Mouse (Mus musculus) intestine, embryonic 15.5 days (tissue): ENCODE measurements around the gene Vmn1r175. TPM values are rescaled to one million over a fixed set of nuclear protein-coding genes. Genes with fewer than 3 reads are reported as not detected.
"Not testable (repeated sequence)": the region's sequence is repeated elsewhere in the genome, so short reads cannot be mapped to it uniquely, and the experiment has no call there.

ENCODE experiments used
- ATAC-seq: fragments of 200-750 bp; cut with Nextera tagmentation; 2 replicates; pipeline ENCODE4 v1.8.0; 2017; ENCODE audit warnings: moderate TSS enrichment, moderate library complexity
- H3K27ac ChIP-seq: fragments of 300-500 bp; sonication (generic); 2 replicates; pipeline ENCODE4 v1.5.1; 2015; ENCODE audit warnings: mild to moderate bottlenecking, inconsistent platforms
- H3K27me3 ChIP-seq: fragments of 300-500 bp; sonication (generic); replicated peaks from 2 replicates; pipeline ENCODE4 v1.6.1; 2015; ENCODE audit warnings: inconsistent platforms
- H3K36me3 ChIP-seq: fragments of 300-500 bp; sonication (generic); 2 replicates; pipeline ENCODE4 v1.6.1; 2015; ENCODE audit warnings: inconsistent platforms
- H3K4me1 ChIP-seq: fragments of 300-500 bp; sonication (generic); replicated peaks from 2 replicates; pipeline ENCODE4 v1.6.1; 2015; ENCODE audit warnings: inconsistent platforms
- H3K4me2 ChIP-seq: fragments of 300-500 bp; sonication (generic); replicated peaks from 2 replicates; pipeline ENCODE4 v1.6.1; 2015; ENCODE audit warnings: mild to moderate bottlenecking, inconsistent platforms
- H3K4me3 ChIP-seq: fragments of 300-500 bp; sonication (generic); replicated peaks from 2 replicates; pipeline ENCODE4 v1.5.1; 2015; ENCODE audit warnings: inconsistent platforms
- H3K9ac ChIP-seq: fragments of 300-500 bp; sonication (generic); 2 replicates; pipeline ENCODE4 v1.6.1; 2015; ENCODE audit warnings: inconsistent platforms
- H3K9me3 ChIP-seq: fragments of 300-500 bp; sonication (generic); 2 replicates; pipeline ENCODE4 v1.6.1; 2016; ENCODE audit warnings: inconsistent platforms
- WGBS: fragments of 180-500 bp; shearing (Covaris S2); methylation state at CpG from one replicate; pipeline ENCODE4 v1.1.7; 2015; 5-methylcytosine and 5-hydroxymethylcytosine counted together
- polyA plus RNA-seq: library from polyadenylated mRNA; unstranded; fragments of >200 nt; fragmentation: Nextera tagmentation; extraction: Ambion mirVana; gene quantifications from 2 replicates; pipeline ENCODE4 v1.2.1, GENCODE M21; 2015

Gene Vmn1r175
- not detected in 2 replicates for polyA plus RNA-seq

DNA sequence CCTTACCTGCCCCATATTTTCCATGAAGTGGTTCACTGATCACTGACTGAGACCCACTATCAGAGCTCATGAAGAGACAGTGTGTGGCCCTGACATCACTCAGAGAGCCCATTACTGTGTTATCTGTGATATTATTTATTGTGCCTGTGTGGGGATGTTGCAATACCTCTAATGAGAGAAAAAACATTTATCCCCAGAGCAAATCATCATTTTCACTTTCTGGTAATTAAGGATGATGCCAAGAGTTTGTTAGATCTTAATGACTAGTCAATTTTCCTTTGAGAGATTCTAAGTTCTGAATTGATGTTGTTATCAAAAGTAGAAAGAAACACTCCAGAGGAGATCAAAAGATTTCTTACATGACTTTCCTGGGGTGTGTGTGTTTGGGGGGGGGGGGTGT lies at the start of gene Vmn1r175:
Vmn1r175 (minus strand) TSS at position 101 of the 400 bp plus-strand sequence.
- not testable (repeated sequence) for H3K27ac ChIP-seq, ATAC-seq, H3K9ac ChIP-seq, H3K27me3 ChIP-seq, H3K4me3 ChIP-seq, H3K36me3 ChIP-seq, H3K4me1 ChIP-seq, H3K4me2 ChIP-seq, H3K9me3 ChIP-seq

DNA sequence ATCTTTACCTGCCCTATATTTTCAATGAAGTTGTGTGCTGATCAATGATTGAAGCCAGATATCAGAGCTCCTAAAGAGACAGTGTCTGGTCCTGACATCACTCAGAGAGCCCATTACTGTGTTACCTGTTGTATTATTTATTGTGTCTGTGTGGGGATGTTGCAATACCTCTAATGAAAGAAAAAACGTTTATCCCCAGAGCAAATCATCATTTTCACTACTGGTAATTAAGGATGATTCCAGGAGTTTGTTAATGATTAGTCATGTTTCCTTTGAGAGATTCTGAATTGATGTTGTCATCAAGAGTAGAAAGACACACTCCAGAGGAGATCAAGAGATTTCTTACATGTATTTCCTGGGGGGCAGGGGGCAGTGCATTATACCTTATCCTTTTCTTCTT lies 26.8 kb upstream of the Vmn1r175 start, which contains the start of gene Vmn1r176:
Vmn1r176 (minus strand) TSS at position 101 of the 400 bp plus-strand sequence.
- H3K36me3 ChIP-seq, H3K27me3 ChIP-seq, H3K9me3 ChIP-seq, H3K27ac ChIP-seq, H3K9ac ChIP-seq, ATAC-seq, H3K4me2 ChIP-seq, H3K4me3 ChIP-seq, H3K4me1 ChIP-seq: not testable (repeated sequence)
- no CpG with 5 or more reads among the region's 1 CpGs for WGBS

- H3K27me3 ChIP-seq, result no peaks in the 10 kb centered on the region
- no peak overlapping the region for H3K4me3 ChIP-seq
- no peaks in the 10 kb centered on the region for H3K4me1 ChIP-seq
- H3K36me3 ChIP-seq, result no peaks in the 10 kb centered on the region
- H3K4me2 ChIP-seq, result no peak overlapping the region
- H3K9ac ChIP-seq, result no peak overlapping the region
- no peak overlapping the region for H3K27ac ChIP-seq
- 75% methylated on average over 6 of the region's 6 CpGs for whole genome bisulfite sequencing
- H3K9me3 ChIP-seq, result no peaks in the 10 kb centered on the region
- no peak for ATAC-seq
These were observed 25.9 kb downstream of the Vmn1r175 start for GRCm38 (mm10) chr7:23784526-23784925.

Other genes starting within 250 kb of the Vmn1r175 start
- gene Vmn1r169, start 235.1 kb downstream of the Vmn1r175 start, polyA plus RNA-seq, result not detected in 2 replicates
- gene Vmn1r170, start 204.5 kb downstream of the Vmn1r175 start, polyA plus RNA-seq, result not detected in 2 replicates
- not detected in 2 replicates for gene Vmn1r171, start 179.9 kb downstream of the Vmn1r175 start, polyA plus RNA-seq
- not detected in 2 replicates for gene Vmn1r172, start 152.3 kb downstream of the Vmn1r175 start, polyA plus RNA-seq
- gene Vmn1r173, start 109.9 kb downstream of the Vmn1r175 start, polyA plus RNA-seq, result not detected in 2 replicates
- not detected in 2 replicates for gene Vmn1r174, start 58.4 kb downstream of the Vmn1r175 start, polyA plus RNA-seq
- gene Vmn1r176, start 26.7 kb upstream of the Vmn1r175 start, polyA plus RNA-seq, result not detected in 2 replicates
- gene Vmn1r177, start 55.8 kb upstream of the Vmn1r175 start, polyA plus RNA-seq, result not detected in 2 replicates
- not detected in 2 replicates for gene Vmn1r178, start 81.4 kb upstream of the Vmn1r175 start, polyA plus RNA-seq
- not detected in 2 replicates for gene Vmn1r179, start 116.3 kb upstream of the Vmn1r175 start, polyA plus RNA-seq
- gene Vmn1r180, start 140.0 kb upstream of the Vmn1r175 start, polyA plus RNA-seq, result not detected in 2 replicates
- gene Vmn1r181, start 164.0 kb upstream of the Vmn1r175 start, polyA plus RNA-seq, result not detected in 2 replicates
- not detected in 2 replicates for gene V1rd19, start 191.0 kb upstream of the Vmn1r175 start, polyA plus RNA-seq
- not detected in 2 replicates for gene Vmn1r183, start 242.6 kb upstream of the Vmn1r175 start, polyA plus RNA-seq